Mouse (Mus musculus) liver, postnatal 0 days (tissue): ENCODE results near the gene Utrn.

Source experiments
- CTCF ChIP-seq: sonication (generic); IDR thresholded peaks from 2 replicates; pipeline ENCODE4 v1.5.1; 2016; ENCODE audit warnings: antibody characterized with exemption, low read depth
- EP300 ChIP-seq: IDR thresholded peaks from 2 replicates; pipeline ENCODE4 v1.6.1; 2016; ENCODE audit warnings: antibody characterized with exemption, low read depth, mild to moderate bottlenecking

GRCm38 (mm10) chr10:12414967-12415366, 454.2 kb downstream of the Utrn start:
- TF ChIP-seq CTCF (no peak), EP300 (no peak)
